Mouse (Mus musculus) cerebellum, adult 2 months (tissue): ENCODE results near the gene Ebf1. TPM values are rescaled to one million over a fixed set of nuclear protein-coding genes. Genes with fewer than 3 reads are reported as not detected.
A peak's percentile ranks its signal among the peaks of the same experiment; 100 is the strongest.

ENCODE experiments used
- DNase-seq, 2 experiments: peaks; one replicate each; pipeline ENCODE4 v3.0.0; 2021
- H3K27ac ChIP-seq: fragments of 200-500 bp; 2 replicates; pipeline ENCODE4 v1.5.1; 2012; ENCODE audit warnings: low read length, control low read depth, inconsistent platforms; ENCODE audit not compliant: insufficient read depth
- H3K27me3 ChIP-seq: fragments of 200-500 bp; 2 replicates; pipeline ENCODE4 v1.6.1; 2012; ENCODE audit warnings: inconsistent platforms, mild to moderate bottlenecking, low read length, moderate library complexity; ENCODE audit not compliant: control insufficient read depth, insufficient read depth
- H3K4me1 ChIP-seq: fragments of 200-500 bp; 2 replicates; pipeline ENCODE4 v1.6.1; 2011; ENCODE audit warnings: low read length; ENCODE audit not compliant: control insufficient read depth, insufficient read depth
- H3K4me3 ChIP-seq: fragments of 200-500 bp; replicated peaks from 2 replicates; pipeline ENCODE3; 2011; ENCODE audit warnings: mild to moderate bottlenecking, low read depth, low read length, control low read depth; ENCODE audit not compliant: insufficient read depth
- CTCF ChIP-seq: fragments of 200-500 bp; IDR thresholded peaks from 2 replicates; pipeline ENCODE4 v1.5.1; 2011; ENCODE audit warnings: low read depth, mild to moderate bottlenecking, control low read depth, low read length, moderate library complexity, borderline replicate concordance; ENCODE audit not compliant: insufficient read depth
- POLR2A ChIP-seq: fragments of 200-500 bp; IDR thresholded peaks from 2 replicates; pipeline ENCODE4 v1.6.1; 2011; ENCODE audit warnings: low read length, control low read depth, borderline replicate concordance; ENCODE audit not compliant: insufficient read depth
- WGBS: fragments of 180-500 bp; shearing (Covaris S2); methylation state at CpG from one replicate; pipeline ENCODE4 v1.1.7; 2018; 5-methylcytosine and 5-hydroxymethylcytosine counted together
- polyA plus RNA-seq: library from polyadenylated mRNA; depleted of rRNA; stranded (reverse); fragments of >200 nt; gene quantifications from 2 replicates; pipeline ENCODE4 v1.2.3, GENCODE M21; 2012

Gene Ebf1
- polyA plus RNA-seq, 1 experiment = 24.9 TPM

DNA sequence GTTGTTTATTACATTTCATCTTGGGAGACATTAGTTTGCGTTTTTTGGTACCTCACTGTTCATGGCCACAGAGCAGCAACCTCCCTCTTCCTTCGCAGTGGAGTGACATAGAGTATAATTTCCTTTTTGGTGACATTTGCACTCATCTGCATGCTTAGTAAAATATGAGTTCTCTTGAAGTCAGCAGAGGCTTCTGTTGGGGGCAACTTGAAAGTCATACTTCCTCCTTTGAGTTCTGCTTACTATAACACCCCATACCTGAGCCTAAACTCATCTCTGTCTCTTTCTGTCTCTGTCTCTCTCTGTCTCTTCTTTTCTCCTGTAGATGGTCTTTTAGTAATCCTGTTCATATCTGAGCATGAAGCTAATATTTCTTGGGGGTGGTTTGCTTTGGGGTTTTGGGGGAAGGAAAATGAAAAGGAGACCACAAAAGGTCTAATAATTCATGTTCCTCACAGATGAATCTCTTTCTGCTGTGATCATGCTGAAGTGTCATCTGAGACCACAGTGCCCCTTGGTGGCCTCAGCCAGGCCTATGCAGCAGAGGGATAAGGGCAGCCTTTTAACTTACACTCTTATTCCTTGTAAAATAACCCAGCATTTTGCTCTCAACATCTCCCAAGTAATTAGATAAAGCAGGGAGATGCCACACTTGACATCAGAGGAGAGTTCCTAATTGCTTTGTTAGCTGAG, 16.0 kb downstream of the Ebf1 start:
- H3K27ac ChIP-seq = no peak overlapping the region
- peaks cover 1% of the 10 kb centered on the region; the same call in 1 of the 2 replicates for H3K4me1 ChIP-seq
- H3K4me3 ChIP-seq = no peak overlapping the region
- WGBS = 97% methylated on average over 2 of the region's 2 CpGs
- no peak for DNase-seq
- TF ChIP-seq CTCF (no peak), POLR2A (no peak)
- H3K27me3 ChIP-seq = no peaks in the 10 kb centered on the region

DNA sequence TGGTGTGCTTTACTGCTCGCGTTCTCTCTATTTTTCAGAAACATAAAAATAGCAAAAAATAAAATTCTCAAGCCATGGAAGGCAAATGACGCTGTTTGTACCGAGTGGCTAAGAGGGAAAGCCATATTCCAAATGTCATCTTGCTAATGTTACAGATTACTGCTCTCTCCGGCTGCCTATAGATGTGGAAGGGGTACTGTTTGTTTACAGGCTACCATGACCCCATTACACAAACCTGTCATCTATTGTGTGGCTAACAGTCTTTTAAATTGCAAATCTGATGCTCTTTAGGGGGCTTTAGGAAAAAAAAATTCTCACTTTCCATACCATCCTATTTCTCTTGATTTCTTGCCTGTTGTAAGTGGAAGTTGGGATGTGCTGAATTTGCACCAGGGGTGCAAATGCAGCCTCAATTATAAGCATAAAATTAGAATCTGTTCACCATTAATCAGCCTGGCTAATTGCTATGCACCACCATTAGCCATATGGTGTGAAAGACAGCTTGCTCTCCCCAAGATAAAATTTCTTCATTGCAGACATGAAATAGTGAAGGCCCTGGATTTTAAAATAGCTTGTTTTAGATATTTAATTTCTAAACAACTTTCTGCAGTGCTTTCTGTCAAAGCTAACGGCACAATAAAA, 17.6 kb downstream of the Ebf1 start:
- no peak for DNase-seq
- H3K27ac ChIP-seq = no peak overlapping the region
- H3K27me3 ChIP-seq = no peaks in the 10 kb centered on the region
- H3K4me3 ChIP-seq = no peak overlapping the region
- no peak for TF ChIP-seq POLR2A
- no peak for TF ChIP-seq CTCF
- 89% methylated on average over 6 of the region's 6 CpGs for WGBS
- peaks cover 9% of the 10 kb centered on the region for H3K4me1 ChIP-seq

DNA sequence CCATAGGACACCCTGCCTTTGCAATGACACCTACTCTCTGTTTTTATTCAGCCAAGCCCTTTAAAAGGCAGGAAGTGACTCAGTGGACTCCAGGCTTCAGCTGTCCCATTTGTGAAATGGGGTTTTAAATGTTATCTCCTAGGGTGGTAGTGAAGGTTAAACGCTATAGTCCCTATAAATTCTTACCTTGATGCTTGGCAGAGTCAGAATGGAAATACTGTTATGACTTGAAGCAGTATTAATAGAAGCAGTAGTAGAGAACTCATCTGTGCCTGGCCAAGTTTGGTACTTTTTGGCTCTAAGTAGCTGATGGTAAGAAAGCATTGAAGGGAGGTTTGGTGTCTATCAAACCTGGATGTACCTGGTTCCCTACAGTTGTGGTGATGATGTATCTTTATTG, 19.1 kb downstream of the Ebf1 start:
- no peak for TF ChIP-seq CTCF
- TF ChIP-seq POLR2A = no peak
- DNase-seq = no peak
- Histone ChIP-seq H3K27me3 (no peaks in the 10 kb centered on the region), H3K27ac (no peak overlapping the region), H3K4me1 (peaks cover 12% of the 10 kb centered on the region), H3K4me3 (no peak overlapping the region)
- WGBS = 84% methylated on average over 1 of the region's 1 CpGs

GRCm38 (mm10) chr11:44638193-44638754, 21.2 kb downstream of the Ebf1 start:
- peaks cover 16% of the 10 kb centered on the region for H3K4me1 ChIP-seq
- no peak overlapping the region for H3K4me3 ChIP-seq
- TF ChIP-seq CTCF = no peak
- TF ChIP-seq POLR2A = no peak
- 43% methylated on average over 4 of the region's 4 CpGs for WGBS
- H3K27me3 ChIP-seq = no peaks in the 10 kb centered on the region
- H3K27ac ChIP-seq = no peak overlapping the region
- peak; percentile 41 to 57 for DNase-seq

GRCm38 (mm10) chr11:44641496-44641895, 24.4 kb downstream of the Ebf1 start:
- WGBS = 25% methylated on average over 2 of the region's 2 CpGs
- Histone ChIP-seq H3K27ac (no peak overlapping the region), H3K4me3 (no peak overlapping the region), H3K4me1 (peaks cover 16% of the 10 kb centered on the region), H3K27me3 (no peaks in the 10 kb centered on the region)
- TF ChIP-seq POLR2A = no peak
- no peak for TF ChIP-seq CTCF
- peak; percentile 30 to 39 for DNase-seq

GRCm38 (mm10) chr11:44654340-44655019, 37.4 kb downstream of the Ebf1 start:
- DNase-seq = no peak
- Histone ChIP-seq H3K4me3 (no peak overlapping the region), H3K4me1 (no peaks in the 10 kb centered on the region), H3K27me3 (no peaks in the 10 kb centered on the region), H3K27ac (no peak overlapping the region)
- TF ChIP-seq POLR2A (no peak), CTCF (no peak)
- WGBS = 70% methylated on average over 8 of the region's 8 CpGs

DNA sequence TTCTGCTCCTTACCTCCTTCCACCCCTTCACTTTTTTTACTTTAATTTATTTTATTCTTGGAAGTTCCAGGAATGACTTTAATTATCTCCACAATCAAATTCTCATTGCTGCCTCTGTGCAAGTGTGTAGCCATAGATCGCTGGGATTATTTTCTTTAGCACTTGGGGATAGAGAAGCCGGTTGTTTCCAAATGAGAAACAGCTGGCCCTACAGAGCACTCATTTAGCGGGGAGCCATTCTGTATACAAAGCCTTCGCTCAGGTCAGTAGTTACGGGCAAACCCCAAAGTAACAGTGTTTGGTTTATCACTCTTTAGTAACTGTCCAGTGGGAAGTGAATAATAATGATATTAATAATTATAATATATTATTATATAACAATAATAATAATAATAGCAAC, 38.4 kb downstream of the Ebf1 start:
- Histone ChIP-seq H3K4me3 (no peak overlapping the region), H3K27ac (no peak overlapping the region), H3K4me1 (no peaks in the 10 kb centered on the region), H3K27me3 (no peaks in the 10 kb centered on the region)
- WGBS = 88% methylated on average over 5 of the region's 5 CpGs
- no peak for TF ChIP-seq POLR2A
- no peak for TF ChIP-seq CTCF
- DNase-seq = no peak
